Mouse (Mus musculus): ENCODE measurements around the gene Zscan21. TPM values are rescaled to one million over a fixed set of nuclear protein-coding genes. Genes with fewer than 3 reads are reported as not detected.

Gene Zscan21
- polyA plus RNA-seq, 1 experiment, result 27.3 TPM

DNA sequence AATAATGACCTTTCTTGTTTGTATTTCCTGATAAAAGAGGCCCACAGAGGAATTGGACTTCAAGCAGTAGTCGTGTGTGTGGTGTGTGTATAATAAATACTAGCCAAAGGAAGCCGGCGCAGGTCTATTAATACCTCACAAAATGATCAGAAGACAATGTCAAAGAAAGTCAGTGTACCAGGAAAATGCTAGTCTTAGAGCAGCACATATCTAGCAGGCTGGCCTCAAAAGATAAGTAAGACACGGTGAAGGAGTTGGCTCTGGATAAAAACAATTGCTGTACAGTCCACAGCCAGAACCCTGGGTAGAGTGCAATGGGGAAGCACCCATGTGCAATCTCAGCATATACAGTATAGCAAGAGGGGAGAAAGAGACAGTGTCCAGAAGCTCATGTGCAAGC, 20.6 kb downstream of the Zscan21 start:
- Histone ChIP-seq H3K27me3 (ENCODE audit: control insufficient read depth, insufficient read depth, low read length, poor library complexity, severe bottlenecking) (no peaks in the 10 kb centered on the region; the same call in 1 of the 2 replicates), H3K4me3 (ENCODE audit: low read depth, low read length) (no peak overlapping the region), H3K9ac (ENCODE audit: low read depth, poor library complexity, severe bottlenecking) (no peak overlapping the region), H3K9me3 (replicated peaks; ENCODE audit: control insufficient read depth, insufficient read depth, low read length, poor library complexity, severe bottlenecking) (no peaks in the 10 kb centered on the region), H3K27ac (ENCODE audit: insufficient read depth, low read length) (no peak overlapping the region), H3K36me3 (ENCODE audit: control insufficient read depth, insufficient read depth, low read length, poor library complexity, severe bottlenecking) (peaks cover 14% of the 10 kb centered on the region), H3K4me1 (ENCODE audit: control insufficient read depth, insufficient read depth, low read length) (no peaks in the 10 kb centered on the region)
- TF ChIP-seq CTCF (IDR thresholded peaks at IDR 0.05; ENCODE audit: low read depth, low read length) (no peak), EP300 (IDR thresholded peaks at IDR 0.05; ENCODE audit: insufficient read depth, low read depth, low read length) (no peak), POLR2A (IDR thresholded peaks at IDR 0.05; ENCODE audit: insufficient read depth, low read length) (no peak)

DNA sequence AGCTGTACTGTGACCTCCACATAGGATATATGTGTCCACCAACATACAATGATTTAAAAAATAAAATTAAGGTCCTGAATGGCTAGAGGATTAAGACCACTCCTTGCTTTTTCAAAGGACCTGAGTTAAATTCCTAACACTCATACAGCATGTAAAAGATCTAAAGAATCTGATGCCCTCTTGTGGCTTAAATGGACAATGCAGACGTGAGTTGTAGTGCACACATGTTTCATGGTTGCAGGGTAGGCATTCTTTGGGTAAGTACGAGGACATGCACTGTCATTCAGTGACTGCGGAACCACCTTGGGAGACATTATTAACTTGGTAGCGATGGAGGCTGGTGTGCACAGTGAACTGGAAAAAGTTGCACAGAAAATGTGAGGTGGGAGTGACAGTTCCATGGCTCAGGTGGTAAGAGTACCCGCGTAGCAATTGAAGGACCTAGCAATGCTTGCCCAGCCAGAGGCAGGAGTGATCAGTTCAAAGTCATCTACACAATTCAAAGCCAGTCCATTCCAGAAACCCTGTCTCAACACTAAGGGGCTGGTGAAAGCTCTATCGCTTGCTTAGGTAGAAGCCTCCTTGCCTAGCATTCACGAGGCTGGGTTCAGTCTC, 21.3 kb downstream of the Zscan21 start:
- Histone ChIP-seq H3K27ac (ENCODE audit: insufficient read depth, low read length) (no peak overlapping the region), H3K4me3 (ENCODE audit: low read depth, low read length) (no peak overlapping the region), H3K9ac (ENCODE audit: low read depth, poor library complexity, severe bottlenecking) (no peak overlapping the region), H3K27me3 (ENCODE audit: control insufficient read depth, insufficient read depth, low read length, poor library complexity, severe bottlenecking) (no peaks in the 10 kb centered on the region; the same call in 1 of the 2 replicates), H3K9me3 (replicated peaks; ENCODE audit: control insufficient read depth, insufficient read depth, low read length, poor library complexity, severe bottlenecking) (no peaks in the 10 kb centered on the region), H3K36me3 (ENCODE audit: control insufficient read depth, insufficient read depth, low read length, poor library complexity, severe bottlenecking) (peaks cover 8% of the 10 kb centered on the region), H3K4me1 (ENCODE audit: control insufficient read depth, insufficient read depth, low read length) (no peaks in the 10 kb centered on the region)
- no peak for TF ChIP-seq EP300 (IDR thresholded peaks at IDR 0.05; ENCODE audit: insufficient read depth, low read depth, low read length)
- peak; percentile 28 for TF ChIP-seq CTCF (IDR thresholded peaks at IDR 0.05; ENCODE audit: low read depth, low read length)

DNA sequence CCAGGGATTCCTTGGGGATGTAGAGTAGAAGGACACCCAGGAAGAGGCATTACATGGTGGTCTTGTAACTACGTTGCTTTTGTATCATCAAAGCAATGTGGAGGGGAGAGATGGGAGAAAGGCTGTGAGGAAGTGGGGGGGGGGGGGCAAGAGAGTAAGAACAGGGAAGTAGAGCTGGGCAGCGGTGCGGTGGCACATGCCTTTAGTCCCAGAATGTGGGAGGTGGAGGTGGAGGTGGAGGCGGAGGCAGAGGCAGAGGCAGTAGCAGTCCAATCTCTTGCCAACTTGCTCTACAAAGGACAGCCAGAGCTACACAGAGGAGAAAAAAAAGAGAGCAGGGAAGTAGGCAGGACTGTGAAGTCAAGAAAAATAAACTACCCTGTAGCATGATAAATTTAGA, 21.9 kb downstream of the Zscan21 start:
- no peak overlapping the region for H3K4me3 ChIP-seq (ENCODE audit: low read depth, low read length)
- peaks cover 6% of the 10 kb centered on the region for H3K36me3 ChIP-seq (ENCODE audit: control insufficient read depth, insufficient read depth, low read length, poor library complexity, severe bottlenecking)
- H3K27ac ChIP-seq (ENCODE audit: insufficient read depth, low read length), result no peak overlapping the region
- H3K9ac ChIP-seq (ENCODE audit: low read depth, poor library complexity, severe bottlenecking), result no peak overlapping the region
- no peak for TF ChIP-seq CTCF (IDR thresholded peaks at IDR 0.05; ENCODE audit: low read depth, low read length)
- TF ChIP-seq POLR2A (IDR thresholded peaks at IDR 0.05; ENCODE audit: insufficient read depth, low read length), result no peak
- no peak for TF ChIP-seq EP300 (IDR thresholded peaks at IDR 0.05; ENCODE audit: insufficient read depth, low read depth, low read length)
- no peaks in the 10 kb centered on the region for H3K9me3 ChIP-seq (replicated peaks; ENCODE audit: control insufficient read depth, insufficient read depth, low read length, poor library complexity, severe bottlenecking)
- no peaks in the 10 kb centered on the region; the same call in 1 of the 2 replicates for H3K27me3 ChIP-seq (ENCODE audit: control insufficient read depth, insufficient read depth, low read length, poor library complexity, severe bottlenecking)
- no peaks in the 10 kb centered on the region for H3K4me1 ChIP-seq (ENCODE audit: control insufficient read depth, insufficient read depth, low read length)

DNA sequence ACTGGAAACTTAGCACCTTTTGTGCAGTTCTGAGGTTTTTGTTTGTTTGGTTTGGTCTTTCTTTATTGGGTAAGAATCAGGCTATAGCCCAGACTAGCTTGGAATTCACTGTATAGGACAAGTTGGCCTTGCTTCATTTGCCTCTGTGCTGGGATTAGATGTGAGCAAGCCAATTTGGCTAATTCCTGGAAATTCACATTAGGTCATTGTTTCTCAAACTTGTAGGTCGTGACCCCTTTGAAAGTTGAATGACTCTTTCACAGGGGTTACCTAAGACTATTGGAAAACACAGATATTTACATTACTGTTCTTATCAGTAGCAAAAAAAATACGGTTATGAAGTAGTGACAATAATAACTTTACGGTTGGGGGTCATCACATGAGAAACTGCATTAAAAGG, 37.7 kb downstream of the Zscan21 start:
- no peak overlapping the region for H3K27ac ChIP-seq (ENCODE audit: insufficient read depth, low read length)
- H3K36me3 ChIP-seq (ENCODE audit: control insufficient read depth, insufficient read depth, low read length, poor library complexity, severe bottlenecking), result no peaks in the 10 kb centered on the region; the same call in 1 of the 2 replicates
- H3K4me3 ChIP-seq (ENCODE audit: low read depth, low read length), result no peak overlapping the region
- H3K4me1 ChIP-seq (ENCODE audit: control insufficient read depth, insufficient read depth, low read length), result no peaks in the 10 kb centered on the region
- no peak overlapping the region for H3K9ac ChIP-seq (ENCODE audit: low read depth, poor library complexity, severe bottlenecking)
- no peaks in the 10 kb centered on the region for H3K27me3 ChIP-seq (ENCODE audit: control insufficient read depth, insufficient read depth, low read length, poor library complexity, severe bottlenecking)
- no peaks in the 10 kb centered on the region for H3K9me3 ChIP-seq (replicated peaks; ENCODE audit: control insufficient read depth, insufficient read depth, low read length, poor library complexity, severe bottlenecking)
- TF ChIP-seq EP300 (IDR thresholded peaks at IDR 0.05; ENCODE audit: insufficient read depth, low read depth, low read length), result no peak
- TF ChIP-seq POLR2A (IDR thresholded peaks at IDR 0.05; ENCODE audit: insufficient read depth, low read length), result no peak
- no peak for TF ChIP-seq CTCF (IDR thresholded peaks at IDR 0.05; ENCODE audit: low read depth, low read length)

DNA sequence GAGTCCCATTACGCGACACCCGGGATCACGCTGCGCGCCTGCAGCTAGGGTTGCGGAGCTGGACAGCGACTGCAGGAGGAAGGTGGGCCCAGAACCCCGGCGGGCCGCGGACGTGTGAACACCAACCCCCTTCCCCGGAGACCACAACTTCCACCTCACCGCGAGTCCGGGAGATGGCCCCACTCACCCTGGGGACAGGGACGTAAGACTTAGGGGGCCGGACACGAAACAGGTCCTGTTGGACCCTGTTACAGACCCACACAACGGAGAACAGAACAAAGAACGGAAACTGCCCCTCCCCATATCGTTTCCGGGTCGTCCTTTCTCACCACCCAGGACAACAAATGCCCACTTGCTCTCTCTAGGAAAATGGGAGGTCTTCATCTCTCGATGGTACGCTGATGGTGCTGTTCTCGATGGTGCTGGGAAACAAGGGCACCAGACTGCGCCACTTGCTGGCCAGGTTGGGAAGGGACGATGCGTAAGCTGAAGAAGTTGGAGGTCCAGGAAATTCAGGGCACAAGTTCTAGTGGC, 38.8 kb downstream of the Zscan21 start, which contains the start of gene Zfp113:
Gene Zfp113 (minus strand): TSS at position 302 of the 534 bp plus-strand sequence.
- Histone ChIP-seq H3K4me1 (ENCODE audit: control insufficient read depth, insufficient read depth, low read length) (no peaks in the 10 kb centered on the region), H3K27ac (ENCODE audit: insufficient read depth, low read length) (no peak within 1 kb of the TSS), H3K4me3 (ENCODE audit: low read depth, low read length) (peak within 1 kb of the TSS; percentile 85), H3K9ac (ENCODE audit: low read depth, poor library complexity, severe bottlenecking) (peak within 1 kb of the TSS; percentile 35), H3K9me3 (replicated peaks; ENCODE audit: control insufficient read depth, insufficient read depth, low read length, poor library complexity, severe bottlenecking) (no peaks in the 10 kb centered on the region), H3K36me3 (ENCODE audit: control insufficient read depth, insufficient read depth, low read length, poor library complexity, severe bottlenecking) (no peaks in the 10 kb centered on the region; the same call in 1 of the 2 replicates), H3K27me3 (ENCODE audit: control insufficient read depth, insufficient read depth, low read length, poor library complexity, severe bottlenecking) (no peaks in the 10 kb centered on the region)
- TF ChIP-seq EP300 (IDR thresholded peaks at IDR 0.05; ENCODE audit: insufficient read depth, low read depth, low read length), result peak; percentile 40; the same call in 1 of the 2 replicates
- TF ChIP-seq POLR2A (IDR thresholded peaks at IDR 0.05; ENCODE audit: insufficient read depth, low read length), result peak; percentile 34
- TF ChIP-seq CTCF (IDR thresholded peaks at IDR 0.05; ENCODE audit: low read depth, low read length), result peak; percentile 97

DNA sequence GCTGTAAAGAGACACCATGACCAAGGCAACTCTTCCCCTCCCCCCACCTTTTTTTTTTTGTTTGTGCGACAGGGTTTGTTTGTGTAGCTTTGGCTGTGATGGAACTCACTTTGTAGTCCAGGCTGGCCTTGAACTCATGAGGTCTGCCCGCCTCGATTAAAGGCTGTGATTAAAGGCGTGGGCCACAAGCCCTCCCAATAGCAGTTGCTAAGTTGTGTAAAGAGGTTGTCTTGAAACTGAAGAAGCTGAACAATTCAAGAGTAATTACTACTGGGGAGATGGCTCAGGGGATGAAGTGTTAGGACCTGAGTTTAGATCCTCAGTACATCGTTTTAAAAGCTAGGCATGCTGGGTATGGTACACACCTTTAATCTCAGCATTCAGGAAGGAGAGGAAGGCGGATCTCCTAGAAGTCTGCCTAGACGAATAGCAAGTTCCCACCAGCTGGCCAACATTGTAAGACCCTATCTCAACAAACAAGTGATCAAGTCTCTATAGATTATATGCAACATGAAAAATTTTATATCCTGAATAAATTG, 43.6 kb downstream of the Zscan21 start:
- peak overlapping the region; percentile 83 for H3K27ac ChIP-seq (ENCODE audit: insufficient read depth, low read length)
- H3K9ac ChIP-seq (ENCODE audit: low read depth, poor library complexity, severe bottlenecking), result peak overlapping the region; percentile 76; the same call in 1 of the 2 replicates

More for the DNA sequence above, 43.6 kb downstream of the Zscan21 start:
- Histone ChIP-seq H3K36me3 (ENCODE audit: control insufficient read depth, insufficient read depth, low read length, poor library complexity, severe bottlenecking) (peaks cover 25% of the 10 kb centered on the region), H3K4me1 (ENCODE audit: control insufficient read depth, insufficient read depth, low read length) (no peaks in the 10 kb centered on the region), H3K27me3 (ENCODE audit: control insufficient read depth, insufficient read depth, low read length, poor library complexity, severe bottlenecking) (no peaks in the 10 kb centered on the region), H3K9me3 (replicated peaks; ENCODE audit: control insufficient read depth, insufficient read depth, low read length, poor library complexity, severe bottlenecking) (no peaks in the 10 kb centered on the region), H3K4me3 (ENCODE audit: low read depth, low read length) (peak overlapping the region; percentile 21; the same call in 1 of the 2 replicates)
- no peak for TF ChIP-seq EP300 (IDR thresholded peaks at IDR 0.05; ENCODE audit: insufficient read depth, low read depth, low read length)
- no peak for TF ChIP-seq POLR2A (IDR thresholded peaks at IDR 0.05; ENCODE audit: insufficient read depth, low read length)
- TF ChIP-seq CTCF (IDR thresholded peaks at IDR 0.05; ENCODE audit: low read depth, low read length), result no peak

Data from ES-Bruce4 (cell line).